Mouse (Mus musculus) testis, adult 2 months (tissue): Measurements from ENCODE around the gene Stap1. TPM values are rescaled to one million over a fixed set of nuclear protein-coding genes. Genes with fewer than 3 reads are reported as not detected.

Experiments used
- H3K27ac ChIP-seq: fragments of 200-500 bp; 2 replicates; pipeline ENCODE4 v1.5.1; 2012; ENCODE audit warnings: low read depth, low read length; ENCODE audit not compliant: control insufficient read depth, insufficient read depth
- H3K27me3 ChIP-seq: fragments of 200-500 bp; 2 replicates; pipeline ENCODE4 v1.6.1; 2012; ENCODE audit warnings: mild to moderate bottlenecking, low read length, moderate library complexity; ENCODE audit not compliant: control insufficient read depth, insufficient read depth
- H3K36me3 ChIP-seq: fragments of 200-500 bp; 2 replicates; pipeline ENCODE4 v1.6.1; 2012; ENCODE audit warnings: mild to moderate bottlenecking, low read length; ENCODE audit not compliant: control insufficient read depth, insufficient read depth
- H3K4me1 ChIP-seq: fragments of 200-500 bp; 2 replicates; pipeline ENCODE4 v1.6.1; 2012; ENCODE audit warnings: low read length; ENCODE audit not compliant: control insufficient read depth, insufficient read depth
- H3K4me3 ChIP-seq: fragments of 200-500 bp; 2 replicates; pipeline ENCODE4 v1.5.1; 2012; ENCODE audit warnings: low read depth, mild to moderate bottlenecking, low read length, moderate library complexity, mixed read lengths; ENCODE audit not compliant: control insufficient read depth
- CTCF ChIP-seq: fragments of 200-500 bp; IDR thresholded peaks from 2 replicates; pipeline ENCODE4 v1.5.1; 2012; ENCODE audit warnings: low read depth, mild to moderate bottlenecking, inconsistent platforms, low read length, moderate library complexity; ENCODE audit not compliant: control insufficient read depth, insufficient read depth, insufficient replicate concordance
- POLR2A ChIP-seq: fragments of 200-500 bp; IDR thresholded peaks from 2 replicates; pipeline ENCODE4 v1.6.1; 2012; ENCODE audit warnings: low read depth, mild to moderate bottlenecking, inconsistent platforms, low read length, moderate library complexity; ENCODE audit not compliant: control insufficient read depth
- polyA plus RNA-seq: library from polyadenylated mRNA; depleted of rRNA; stranded (reverse); fragments of >200 nt; gene quantifications from 2 replicates; pipeline ENCODE4 v1.2.3, GENCODE M21; 2012; rRNA removed

Stap1 gene
- polyA plus RNA-seq: 0.27 and 0.34 TPM in 2 replicates

- TF ChIP-seq POLR2A (no peak), CTCF (no peak)
- Histone ChIP-seq H3K4me1 (peaks cover 2% of the 10 kb centered on the region), H3K4me3 (no peak within 1 kb of the TSS), H3K27me3 (no peaks in the 10 kb centered on the region), H3K27ac (no peak within 1 kb of the TSS), H3K36me3 (no peaks in the 10 kb centered on the region)
Measured at GRCm38 (mm10) chr5:86071538-86071937, at the start of gene Stap1. Stap1 (plus strand) TSS chr5:86071746.

- H3K4me3 ChIP-seq: no peak overlapping the region
- H3K4me1 ChIP-seq: no peaks in the 10 kb centered on the region
- H3K27ac ChIP-seq: no peak overlapping the region
- TF ChIP-seq POLR2A (no peak), CTCF (no peak)
- no peaks in the 10 kb centered on the region; the same call in 1 of the 2 replicates for H3K36me3 ChIP-seq
- H3K27me3 ChIP-seq: no peaks in the 10 kb centered on the region
Measured at GRCm38 (mm10) chr5:86029820-86030219, 41.7 kb upstream of the Stap1 start.

GRCm38 (mm10) chr5:86063501-86063900 is 8.0 kb upstream of the Stap1 start:
- Histone ChIP-seq H3K27me3 (no peaks in the 10 kb centered on the region), H3K4me3 (no peak overlapping the region), H3K4me1 (peaks cover 6% of the 10 kb centered on the region), H3K27ac (no peak overlapping the region), H3K36me3 (no peaks in the 10 kb centered on the region; the same call in 1 of the 2 replicates)
- TF ChIP-seq POLR2A (no peak), CTCF (no peak)

GRCm38 (mm10) chr5:86065101-86065875 is 6.3 kb upstream of the Stap1 start, which contains the start of gene Cenpc1:
Cenpc1 (minus strand) TSS chr5:86065583.
- Histone ChIP-seq H3K4me3 (peak within 1 kb of the TSS; percentile 99), H3K4me1 (peaks cover 6% of the 10 kb centered on the region), H3K27me3 (no peaks in the 10 kb centered on the region), H3K36me3 (no peaks in the 10 kb centered on the region), H3K27ac (peak within 1 kb of the TSS; percentile 98)
- TF ChIP-seq POLR2A (peak; percentile 58), CTCF (no peak)

GRCm38 (mm10) chr5:86065876-86066550 is 5.5 kb upstream of the Stap1 start:
- Histone ChIP-seq H3K4me3 (peak overlapping the region; percentile 99), H3K4me1 (peaks cover 6% of the 10 kb centered on the region), H3K27me3 (no peaks in the 10 kb centered on the region), H3K27ac (peak overlapping the region; percentile 98), H3K36me3 (no peaks in the 10 kb centered on the region)
- TF ChIP-seq POLR2A: no peak
- TF ChIP-seq CTCF: no peak

- TF ChIP-seq POLR2A (no peak), CTCF (peak; percentile 59; the same call in 1 of the 2 replicates)
- Histone ChIP-seq H3K27ac (no peak overlapping the region), H3K27me3 (no peaks in the 10 kb centered on the region), H3K4me1 (peaks cover 6% of the 10 kb centered on the region), H3K36me3 (no peaks in the 10 kb centered on the region), H3K4me3 (peak overlapping the region; percentile 74)
Measured at GRCm38 (mm10) chr5:86066551-86066929, 5.0 kb upstream of the Stap1 start.

- TF ChIP-seq POLR2A (no peak), CTCF (no peak)
- Histone ChIP-seq H3K27me3 (no peaks in the 10 kb centered on the region), H3K36me3 (no peaks in the 10 kb centered on the region), H3K4me1 (peaks cover 6% of the 10 kb centered on the region), H3K27ac (no peak overlapping the region; the same call in 1 of the 2 replicates), H3K4me3 (no peak overlapping the region)
Measured at GRCm38 (mm10) chr5:86068451-86068850, 3.1 kb upstream of the Stap1 start.
